Mouse (Mus musculus) left cerebral cortex, postnatal 36 days (tissue): ENCODE measurements around the gene Dhrs7c. TPM values are rescaled to one million over a fixed set of nuclear protein-coding genes. Genes with fewer than 3 reads are reported as not detected.

Experiments used
- DNase-seq, 2 experiments: peaks; one replicate each; pipeline ENCODE4 v3.0.0; 2021 to 2022; ENCODE audit warnings: low spot score in 2 of 2, mixed read lengths in 1 of 2
- intact Hi-C: fragments of 180-260 bp; cut with DNase I; formaldehyde crosslinking; loops from one replicate; pipeline ENCODE4 v1.15.1; 2025
- total RNA-seq, 2 experiments: library from RNA; stranded (reverse); gene quantifications; 2 replicates each; pipeline ENCODE4 v1.2.3; 2021

Dhrs7c gene
- total RNA-seq, 2 experiments from 2014 or later = 0.36 TPM; not detected in 1

- no peak for DNase-seq
- intact Hi-C loops = no loop called here
Observed at GRCm38 (mm10) chr11:67831820-67832219, 33.8 kb downstream of the Dhrs7c start.

DNA sequence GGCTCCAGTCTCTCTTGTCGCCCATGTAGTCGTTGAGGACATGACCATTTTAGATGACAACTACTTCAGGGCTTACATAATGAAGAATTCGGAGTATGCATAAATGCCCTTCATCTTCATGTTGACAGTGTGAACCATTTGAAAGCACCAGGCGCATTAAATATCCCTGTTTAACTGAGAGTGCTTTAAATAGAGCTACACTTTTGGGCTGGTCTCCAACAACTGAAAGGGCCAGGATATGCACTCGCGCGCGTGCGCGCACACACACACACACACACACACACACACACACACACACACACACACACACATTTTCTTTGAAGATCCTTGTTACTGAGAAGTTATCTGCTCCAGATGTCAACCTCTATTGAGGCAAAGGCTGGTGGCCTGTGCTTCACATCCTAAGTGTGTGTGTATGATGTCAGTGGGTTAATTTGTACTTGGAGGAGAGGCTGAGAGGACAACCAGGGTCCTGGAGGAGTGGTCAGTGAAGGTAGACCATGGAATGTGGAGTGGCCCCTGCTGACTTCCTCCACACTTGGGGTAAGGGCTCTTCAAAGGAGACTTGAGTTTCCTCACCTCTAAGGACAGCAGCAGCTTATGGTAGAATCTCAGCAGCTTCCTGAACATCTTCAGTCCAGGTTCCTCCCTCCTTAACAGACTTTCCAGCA lies 37.6 kb downstream of the Dhrs7c start:
- intact Hi-C loops = no loop called here
- DNase-seq = no peak

DNA sequence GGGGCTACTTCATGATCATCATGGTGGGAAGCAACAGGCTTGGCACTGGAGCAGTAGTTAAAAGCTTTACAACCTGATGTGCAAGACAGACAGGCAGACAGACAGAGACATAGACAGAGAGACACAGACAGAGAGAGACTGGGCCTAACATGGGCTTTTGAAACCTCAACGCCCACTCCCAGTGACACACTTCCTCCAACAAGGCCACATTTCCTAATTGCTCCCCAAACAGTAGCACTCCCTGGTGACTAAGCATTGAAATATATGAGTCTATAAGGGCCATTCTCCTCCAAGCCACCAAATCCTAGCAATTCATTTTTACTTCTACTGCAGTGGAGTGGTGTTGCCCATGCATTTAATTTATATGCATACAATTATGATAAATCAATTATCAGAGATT lies 41.8 kb downstream of the Dhrs7c start:
- DNase-seq = no peak
- intact Hi-C loops = no loop called here

DNA sequence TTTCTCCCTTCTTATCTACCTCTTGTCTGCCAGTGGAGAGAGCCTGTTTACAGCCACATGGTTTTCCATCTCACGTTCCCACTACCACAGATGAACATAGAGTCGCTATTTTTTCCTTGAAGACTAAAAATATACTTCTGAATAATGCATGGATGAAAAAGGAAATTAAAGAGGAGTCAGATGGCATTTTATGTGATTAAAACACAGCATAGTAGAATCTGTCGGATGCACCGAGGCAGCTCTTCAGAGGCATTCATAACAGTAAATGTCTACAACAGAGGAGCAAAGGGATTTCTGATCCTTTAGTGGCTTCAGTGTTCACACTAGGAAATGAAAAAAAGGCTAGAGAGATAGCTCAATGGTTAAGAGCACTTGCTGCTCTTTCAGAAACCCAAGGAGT lies 47.2 kb downstream of the Dhrs7c start:
- no peak for DNase-seq
- intact Hi-C loops = no loop called here

- intact Hi-C loops = no loop called here
- no peak for DNase-seq
Observed at GRCm38 (mm10) chr11:67851770-67852169, 53.8 kb downstream of the Dhrs7c start.

DNA sequence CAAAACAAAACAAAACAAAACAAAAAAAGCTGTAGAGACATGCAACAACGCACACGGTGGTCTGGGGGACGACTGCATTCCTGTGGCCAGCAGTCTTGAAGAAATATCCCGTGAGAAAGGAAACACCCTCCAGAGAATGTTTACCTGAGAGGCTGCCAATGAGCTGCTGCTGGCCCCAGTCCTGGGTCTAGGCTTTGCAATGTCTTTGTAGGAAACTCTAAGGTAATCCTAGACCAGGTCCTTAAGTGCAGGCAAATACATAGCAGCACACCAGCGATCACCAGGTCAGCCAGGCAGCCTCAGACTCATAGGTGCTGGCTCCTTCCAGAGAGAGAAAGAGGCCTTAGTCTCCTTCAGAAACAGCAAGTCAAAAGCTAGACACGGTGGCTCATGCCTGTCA lies 56.0 kb downstream of the Dhrs7c start:
- intact Hi-C loops = loop anchor here (2.0 kb wide), 1 partner anchor 33 kb away; no protein-coding TSS in a partner anchor
- DNase-seq = no peak

DNA sequence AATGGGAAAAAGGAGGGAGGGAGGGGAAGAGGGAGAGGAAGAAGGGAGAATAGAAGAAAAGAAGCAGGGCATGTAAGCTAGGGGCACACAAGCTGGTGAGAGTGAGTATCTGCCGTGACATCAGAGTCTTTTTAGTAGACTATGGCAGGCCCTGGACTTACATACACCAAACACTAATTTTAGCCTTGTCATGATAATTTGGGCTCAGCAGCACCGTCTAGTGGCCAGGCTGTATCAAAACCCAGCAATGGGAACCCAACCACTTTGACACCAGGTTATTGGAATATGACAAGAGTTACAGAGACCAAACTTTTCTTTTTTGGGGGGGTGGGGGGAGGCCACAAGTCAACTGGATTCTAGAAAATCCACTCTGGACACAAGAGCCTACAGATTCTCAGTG lies 57.0 kb downstream of the Dhrs7c start:
- no peak for DNase-seq
- intact Hi-C loops = loop anchor here (2.0 kb wide), 1 partner anchor 34 kb away; no protein-coding TSS in a partner anchor

DNA sequence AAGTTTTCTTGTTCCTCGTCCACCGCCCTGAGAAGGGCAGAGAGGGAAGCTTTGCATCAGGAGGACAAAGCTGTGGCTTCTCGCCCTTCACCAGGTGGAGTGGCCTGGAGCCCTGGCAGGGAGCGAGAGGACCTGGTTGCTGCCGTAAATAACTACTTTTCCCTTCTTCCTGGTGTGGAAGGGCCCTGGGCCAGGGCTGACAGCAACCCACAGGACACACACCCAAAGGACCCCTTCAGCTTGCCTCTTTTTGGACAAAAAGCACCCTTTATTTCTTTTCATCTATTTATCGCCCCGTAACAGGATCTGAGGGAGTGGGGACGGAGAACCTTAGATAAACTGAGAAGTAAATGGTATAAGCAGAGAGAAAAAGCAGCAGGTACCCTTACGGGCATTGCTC lies 60.5 kb downstream of the Dhrs7c start:
- DNase-seq = no peak
- intact Hi-C loops = no loop called here

DNA sequence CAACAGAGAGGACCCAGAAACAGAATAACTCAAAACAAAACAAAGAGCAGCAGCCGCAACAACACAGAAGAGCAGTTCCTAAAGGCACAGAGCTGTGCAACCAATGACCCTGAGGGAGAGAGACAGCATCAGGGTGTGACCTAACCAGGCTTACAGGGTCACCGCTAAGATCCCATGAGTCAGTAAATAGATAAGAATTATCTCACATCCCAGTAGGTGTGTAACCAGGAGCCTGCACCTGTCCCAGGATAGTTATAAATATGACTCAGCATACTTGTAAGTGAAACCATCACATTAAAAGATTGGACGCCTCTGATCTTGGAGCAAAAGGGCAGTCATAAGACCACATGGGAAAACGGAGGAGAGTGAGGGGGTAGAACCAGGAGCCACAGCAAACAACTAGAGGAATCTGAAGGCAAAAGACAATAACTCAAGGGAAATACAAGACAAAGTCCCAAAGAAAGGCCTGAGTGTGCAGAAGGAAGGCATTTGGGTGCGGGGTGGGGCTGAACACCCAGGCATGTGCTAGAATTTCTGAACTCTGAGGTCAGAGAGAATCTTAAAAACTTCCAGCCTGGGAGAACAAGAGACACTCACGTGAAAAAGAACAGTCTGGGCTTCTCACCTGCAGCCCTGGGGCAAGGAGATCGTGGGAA lies 62.9 kb downstream of the Dhrs7c start:
- intact Hi-C loops = no loop called here

GRCm38 (mm10) chr11:67861399-67861838 lies 63.4 kb downstream of the Dhrs7c start:
- no peak for DNase-seq
- intact Hi-C loops = no loop called here

More for the DNA sequence above, 62.9 kb downstream of the Dhrs7c start:
- no peak for DNase-seq

DNA sequence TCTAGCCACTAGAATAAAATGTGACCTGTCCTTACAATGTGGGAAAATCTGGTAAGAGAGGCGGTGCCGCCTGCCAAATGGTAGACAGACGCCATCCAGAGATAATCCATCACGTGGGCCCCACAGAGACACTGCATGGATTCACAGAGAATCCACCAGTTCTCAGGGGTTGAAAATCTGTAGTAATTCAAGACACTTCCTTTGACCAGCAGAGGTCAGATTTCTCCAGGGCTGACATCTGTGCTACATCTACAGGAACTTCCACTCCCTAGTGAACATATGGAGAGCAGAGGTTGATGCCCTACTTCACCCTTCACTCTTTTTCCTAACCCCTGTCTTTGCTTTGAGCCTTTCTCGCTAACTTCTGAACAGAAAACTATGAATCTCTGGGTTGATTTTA lies 67.1 kb downstream of the Dhrs7c start:
- intact Hi-C loops = no loop called here
- DNase-seq = no peak

Other genes with a start within 250 kb of the Dhrs7c start
- 1 to 10 TPM; 1.1 to 2.5 TPM for gene Rcvrn, start 102.9 kb upstream of the Dhrs7c start, total RNA-seq
- gene Glp2r, start 27.0 kb upstream of the Dhrs7c start, total RNA-seq = 1 to 10 TPM in 1 of 2 experiments, under 1 TPM in 1; 0.97 to 1.5 TPM
- not detected for gene Gsg1l2, start 23.6 kb upstream of the Dhrs7c start, total RNA-seq
- 1 to 10 TPM; 3.6 to 6.0 TPM for gene Usp43, start 124.0 kb downstream of the Dhrs7c start, total RNA-seq
- gene Cfap52, start 167.5 kb downstream of the Dhrs7c start, total RNA-seq = 10 to 100 TPM in 1 of 2 experiments, 1 to 10 TPM in 1; 6.5 to 12.8 TPM
- gene Stx8, start 168.0 kb downstream of the Dhrs7c start, total RNA-seq = 10 to 100 TPM; 36.7 to 42.5 TPM